Mouse (Mus musculus) liver, embryonic 14.5 days (tissue): ENCODE results near the gene Zfp963. TPM values are rescaled to one million over a fixed set of nuclear protein-coding genes. Genes with fewer than 3 reads are reported as not detected.
A peak's percentile ranks its signal among the peaks of the same experiment; 100 is the strongest.

ENCODE experiments used
- ATAC-seq: fragments of 200-750 bp; cut with Nextera tagmentation; 2 replicates; pipeline ENCODE4 v1.8.0; 2017; ENCODE audit warnings: moderate number of reproducible peaks, mild to moderate bottlenecking, moderate library complexity; ENCODE audit not compliant: insufficient read depth
- DNase-seq, 3 experiments: peaks; one replicate each; pipeline ENCODE4 v3.0.0-alpha.2; 2012 to 2013; ENCODE audit warnings: low read depth in 3 of 3, low spot score in 3 of 3
- H3K27ac ChIP-seq: fragments of 300-500 bp; sonication (generic); 2 replicates; pipeline ENCODE4 v1.5.1; 2014; ENCODE audit warnings: moderate library complexity, mild to moderate bottlenecking, control low read depth, inconsistent platforms
- H3K27me3 ChIP-seq: fragments of 300-500 bp; sonication (generic); 2 replicates; pipeline ENCODE4 v1.6.1; 2014; ENCODE audit warnings: mild to moderate bottlenecking, low read length, moderate library complexity; ENCODE audit not compliant: control insufficient read depth, insufficient read depth
- H3K36me3 ChIP-seq: fragments of 300-500 bp; sonication (generic); replicated peaks from 2 replicates; pipeline ENCODE4 v1.6.1; 2014; ENCODE audit warnings: low read depth; ENCODE audit not compliant: control insufficient read depth, insufficient read depth
- H3K4me1 ChIP-seq, 2 experiments: fragments of 200-500 bp in 1 of 2; fragments of 300-500 bp in 1 of 2; sonication (generic) in 1 of 2; replicated peaks; 2 replicates each; pipeline ENCODE4 v1.6.1; 2012 to 2014; ENCODE audit warnings: antibody characterized with exemption in 1 of 2, inconsistent platforms in 1 of 2, low read length in 1 of 2; ENCODE audit not compliant: control insufficient read depth in 2 of 2, insufficient read depth in 2 of 2
- H3K4me2 ChIP-seq: fragments of 300-500 bp; sonication (generic); 2 replicates; pipeline ENCODE4 v1.6.1; 2014; ENCODE audit warnings: low read depth, mild to moderate bottlenecking, control low read depth, moderate library complexity
- H3K4me3 ChIP-seq, 2 experiments: fragments of 200-500 bp in 1 of 2; fragments of 300-500 bp in 1 of 2; sonication (generic) in 1 of 2; 2 replicates each; pipeline ENCODE4 v1.5.1; 2012 to 2014; ENCODE audit warnings: low read depth in 2 of 2, low read length in 2 of 2, mild to moderate bottlenecking in 2 of 2, control low read depth in 1 of 2, inconsistent platforms in 1 of 2, moderate library complexity in 1 of 2; ENCODE audit not compliant: insufficient read depth in 1 of 2
- H3K9ac ChIP-seq: fragments of 300-500 bp; sonication (generic); replicated peaks from 2 replicates; pipeline ENCODE4 v1.6.1; 2014; ENCODE audit warnings: mild to moderate bottlenecking, control low read depth, moderate library complexity
- H3K9me3 ChIP-seq: fragments of 300-500 bp; sonication (generic); 2 replicates; pipeline ENCODE4 v1.6.1; 2016; ENCODE audit warnings: low read length, mixed read lengths; ENCODE audit not compliant: control insufficient read depth
- CTCF ChIP-seq: IDR thresholded peaks from 2 replicates; pipeline ENCODE4 v1.5.1; 2016; ENCODE audit warnings: antibody characterized with exemption, low read depth, control low read depth
- EP300 ChIP-seq: IDR thresholded peaks from 2 replicates; pipeline ENCODE4 v1.6.1; 2016; ENCODE audit warnings: antibody characterized with exemption, low read depth
- WGBS: fragments of 180-500 bp; shearing (Covaris S2); extraction: QIAGEN DNeasy Blood & Tissue Kit; methylation state at CpG from one replicate; pipeline ENCODE4 v1.1.7; 2014; ENCODE audit not compliant: insufficient replicate concordance; 5-methylcytosine and 5-hydroxymethylcytosine counted together
- polyA plus RNA-seq, 2 experiments: library from polyadenylated mRNA; depleted of rRNA in 1 of 2; stranded (reverse) in 1 of 2; unstranded in 1 of 2; fragments of >200 nt; fragmentation: Nextera tagmentation in 1 of 2; extraction: Ambion mirVana in 1 of 2; gene quantifications; 2 replicates each; pipeline versions ENCODE4 v1.2.1 to v1.2.3; 2012 to 2014

Zfp963 gene
- polyA plus RNA-seq, 2 experiments: 1.8 to 2.0 TPM

GRCm38 (mm10) chr8:69794096-69794495 is 44.3 kb upstream of the Zfp963 start:
- Histone ChIP-seq H3K27ac (no peak overlapping the region), H3K36me3 (peaks cover 51% of the 10 kb centered on the region), H3K4me3 (no peak overlapping the region), H3K27me3 (no peaks in the 10 kb centered on the region), H3K9ac (no peak overlapping the region), H3K4me2 (no peak overlapping the region), H3K9me3 (no peaks in the 10 kb centered on the region), H3K4me1 (peaks cover 16 to 19% of the 10 kb centered on the region in 2 experiments)
- DNase-seq (no peak), ATAC-seq (no peak)
- 90% methylated on average over 3 of the region's 3 CpGs for WGBS
- TF ChIP-seq EP300 (no peak), CTCF (no peak)

- DNase-seq (no peak), ATAC-seq (no peak)
- no peak overlapping the region for H3K4me2 ChIP-seq
- WGBS: 88% methylated on average over 4 of the region's 4 CpGs
- no peaks in the 10 kb centered on the region for H3K27me3 ChIP-seq
- H3K9me3 ChIP-seq: no peaks in the 10 kb centered on the region
- TF ChIP-seq EP300 (no peak), CTCF (no peak)
- peaks cover 47% of the 10 kb centered on the region for H3K36me3 ChIP-seq
- H3K27ac ChIP-seq: no peak overlapping the region
- peaks cover 16 to 21% of the 10 kb centered on the region in 2 experiments for H3K4me1 ChIP-seq
- H3K9ac ChIP-seq: no peak overlapping the region
- no peak overlapping the region for H3K4me3 ChIP-seq
These were observed 43.9 kb upstream of the Zfp963 start for GRCm38 (mm10) chr8:69793666-69794065.

GRCm38 (mm10) chr8:69791415-69792068 is 41.8 kb upstream of the Zfp963 start:
- WGBS: under 1% methylated on average over 41 of the region's 48 CpGs

GRCm38 (mm10) chr8:69790773-69791367 is 41.1 kb upstream of the Zfp963 start, which contains the start of the genes Atp13a1 and Zfp866:
TSS of gene Atp13a1 (plus strand) at chr8:69791163.
TSS of gene Zfp866 (minus strand) at chr8:69791178.
- under 1% methylated on average over 38 of the region's 38 CpGs for WGBS

More at GRCm38 (mm10) chr8:69791415-69792068, 41.8 kb upstream of the Zfp963 start:
- ATAC-seq (peak; percentile 68), DNase-seq (peak in 1 of 3 experiments; percentile 39)
- no peaks in the 10 kb centered on the region for H3K9me3 ChIP-seq
- peaks cover 27% of the 10 kb centered on the region for H3K36me3 ChIP-seq
- H3K27me3 ChIP-seq: no peaks in the 10 kb centered on the region
- peak overlapping the region; percentile 53 for H3K27ac ChIP-seq
- peaks cover 16 to 21% of the 10 kb centered on the region in 2 experiments for H3K4me1 ChIP-seq
- no peak for TF ChIP-seq EP300
- TF ChIP-seq CTCF: 0 out of 2 replicates have a peak, but pooled peaks have one; percentile 8
- peak overlapping the region; percentile 77 for H3K4me2 ChIP-seq
- H3K9ac ChIP-seq: peak overlapping the region; percentile 89
- peak overlapping the region; percentile 93 to 98 for H3K4me3 ChIP-seq

GRCm38 (mm10) chr8:69790364-69790763 is 40.6 kb upstream of the Zfp963 start:
- 20% methylated on average over 11 of the region's 11 CpGs for WGBS

More at GRCm38 (mm10) chr8:69790773-69791367, 41.1 kb upstream of the Zfp963 start, which contains the start of the genes Atp13a1 and Zfp866:
- H3K27ac ChIP-seq: peak within 1 kb of the TSS; percentile 96
- peak within 1 kb of the TSS; percentile 93 to 98 for H3K4me3 ChIP-seq
- H3K9me3 ChIP-seq: no peaks in the 10 kb centered on the region
- no peaks in the 10 kb centered on the region for H3K27me3 ChIP-seq
- H3K4me1 ChIP-seq: peaks cover 16 to 21% of the 10 kb centered on the region in 2 experiments
- peak; percentile 94 for ATAC-seq
- peaks cover 22% of the 10 kb centered on the region for H3K36me3 ChIP-seq
- peak within 1 kb of the TSS; percentile 84 for H3K4me2 ChIP-seq
- peak; percentile 79 to 85 (median 82) for DNase-seq
- H3K9ac ChIP-seq: peak within 1 kb of the TSS; percentile 89
- TF ChIP-seq CTCF (0 out of 2 replicates have a peak, but pooled peaks have one; percentile 5), EP300 (no peak)

More at GRCm38 (mm10) chr8:69790364-69790763, 40.6 kb upstream of the Zfp963 start:
- peak overlapping the region; percentile 84 for H3K4me2 ChIP-seq
- peaks cover 18% of the 10 kb centered on the region for H3K36me3 ChIP-seq
- DNase-seq (no peak), ATAC-seq (peak; percentile 32; the same call in 1 of the 2 replicates)
- peak overlapping the region; percentile 93 to 98 for H3K4me3 ChIP-seq
- H3K9ac ChIP-seq: peak overlapping the region; percentile 89
- TF ChIP-seq CTCF: no peak
- no peak for TF ChIP-seq EP300
- H3K27me3 ChIP-seq: no peaks in the 10 kb centered on the region
- no peaks in the 10 kb centered on the region for H3K9me3 ChIP-seq
- H3K4me1 ChIP-seq: peaks cover 16 to 21% of the 10 kb centered on the region in 2 experiments
- H3K27ac ChIP-seq: peak overlapping the region; percentile 96
